Mouse (Mus musculus) retina, postnatal 7 days (tissue): ENCODE data around the gene Ldb1.
A peak's percentile ranks its signal among the peaks of the same experiment; 100 is the strongest.

ENCODE experiments used
- DNase-seq: peaks from one replicate; pipeline ENCODE4 v3.0.0-alpha.2; 2012; ENCODE audit warnings: low read depth, low spot score

Ldb1 gene

DNA sequence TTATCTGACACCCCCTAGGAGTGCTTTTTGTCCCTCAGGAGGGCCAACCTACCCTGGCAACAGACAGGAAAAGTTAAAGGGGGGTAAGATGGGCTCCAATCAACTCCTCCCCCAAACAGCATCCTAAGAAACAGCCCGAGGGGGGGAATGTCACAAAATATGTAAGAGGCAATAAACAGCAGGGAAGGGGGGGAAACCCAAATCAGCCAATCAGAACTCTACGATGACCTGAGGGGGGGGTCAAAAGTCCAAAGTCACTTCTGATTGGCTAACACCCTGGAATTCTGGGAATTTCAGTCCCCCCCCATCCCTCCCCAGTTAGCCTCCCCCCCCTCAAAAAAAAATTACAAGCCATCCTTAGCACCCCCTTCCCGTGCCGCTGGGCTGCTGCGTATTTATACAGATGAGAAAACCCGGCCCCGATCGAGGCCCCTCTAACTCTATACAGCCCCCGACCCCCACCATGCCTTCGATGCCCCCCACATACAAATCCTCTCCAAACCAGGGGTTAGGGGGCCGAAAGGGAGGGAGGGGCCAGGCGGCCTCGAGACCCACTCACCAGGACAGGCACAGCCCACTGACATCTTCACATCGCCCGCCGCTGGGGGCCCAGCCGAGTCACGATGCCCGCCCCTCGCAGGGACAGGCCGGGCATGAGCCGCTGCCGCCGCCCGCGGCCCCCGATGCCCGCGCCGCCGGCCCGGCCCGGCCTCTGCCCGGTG is 582 bp downstream of the Ldb1 start, which contains the start of gene Pprc1:
Pprc1 (plus strand) TSS at position 616 of the 722 bp plus-strand sequence.
- no peak for DNase-seq

DNA sequence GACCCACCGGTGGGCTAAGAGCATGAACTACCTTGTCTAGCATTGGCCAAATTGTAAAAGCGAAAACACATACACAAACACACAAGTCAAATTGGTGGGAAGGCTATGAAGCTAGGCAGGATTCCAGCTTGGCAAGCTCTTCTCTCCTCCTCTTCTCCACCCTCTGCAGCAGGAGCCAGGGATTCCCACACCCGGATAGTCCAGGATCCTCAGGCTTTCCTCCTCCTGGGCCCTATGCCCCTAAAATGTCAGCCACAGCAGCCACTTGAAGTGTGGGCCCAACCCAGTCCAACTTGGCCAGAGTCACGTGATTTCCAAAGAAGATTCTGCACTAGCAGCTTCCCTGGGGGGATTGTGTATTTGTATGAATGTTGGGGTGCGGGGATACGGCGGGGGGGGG is 1.6 kb downstream of the Ldb1 start:
- DNase-seq = no peak

- DNase-seq = no peak
Observed at GRCm38 (mm10) chr19:46042476-46043011, 2.5 kb downstream of the Ldb1 start.

DNA sequence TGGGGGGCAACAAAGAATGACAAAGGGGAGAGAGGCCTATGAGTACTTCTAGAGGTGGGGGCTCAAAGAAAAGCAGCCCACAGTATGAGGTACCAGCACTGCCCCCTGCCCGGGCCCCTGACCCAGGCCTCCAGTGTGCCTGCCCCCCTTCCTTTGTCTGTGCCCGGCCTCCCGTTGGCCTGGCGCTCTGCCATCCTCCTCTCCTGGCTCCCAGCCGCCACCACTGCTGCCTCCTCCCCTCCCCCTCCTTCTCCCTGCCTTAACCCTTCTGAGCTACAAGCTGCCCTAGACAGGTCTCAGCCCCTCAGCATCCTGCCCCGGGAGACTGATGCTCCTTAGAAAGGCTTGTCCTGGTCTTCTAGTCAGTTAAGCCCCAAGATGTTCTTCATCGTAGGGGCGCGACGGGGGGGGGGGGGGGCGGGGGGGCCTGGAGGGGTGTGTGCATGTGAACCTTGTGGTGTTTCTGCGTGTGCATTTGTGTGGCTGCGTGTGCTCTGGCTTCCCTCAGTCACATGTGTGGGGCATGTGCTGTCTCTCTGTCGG is 3.0 kb downstream of the Ldb1 start:
- peak; percentile 78 for DNase-seq

DNA sequence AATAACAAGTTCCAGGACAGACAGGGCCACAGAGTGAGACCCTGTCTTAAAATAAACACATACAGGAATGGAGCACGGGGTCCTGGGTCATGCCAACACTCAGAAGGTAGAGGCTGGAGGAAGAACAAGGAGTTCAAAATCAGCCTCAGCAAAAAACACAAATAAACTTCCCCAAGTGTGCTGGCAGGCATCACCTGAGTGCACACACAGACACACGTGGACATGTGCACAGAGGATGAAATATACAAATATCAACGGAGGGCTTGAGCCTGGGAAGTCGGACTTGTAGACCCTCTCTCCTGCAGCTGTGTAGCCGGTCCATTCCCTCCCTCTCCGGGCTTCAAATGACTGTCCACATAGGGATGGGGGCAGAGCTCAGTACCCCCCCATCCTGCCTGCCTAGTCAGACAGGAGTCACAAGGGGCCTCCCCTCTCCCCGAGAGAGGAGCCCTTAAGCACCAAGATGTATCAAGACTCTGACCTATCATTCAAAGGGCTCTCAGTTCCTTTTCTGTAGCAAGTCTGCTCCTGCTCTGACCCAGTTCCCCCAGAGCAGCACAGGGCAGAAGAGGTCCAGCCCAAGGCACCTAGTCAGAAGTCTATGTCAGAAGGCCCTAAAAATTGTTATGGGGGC is 3.6 kb downstream of the Ldb1 start:
- no peak for DNase-seq

GRCm38 (mm10) chr19:46040149-46040902 is 4.7 kb downstream of the Ldb1 start:
- no peak for DNase-seq

DNA sequence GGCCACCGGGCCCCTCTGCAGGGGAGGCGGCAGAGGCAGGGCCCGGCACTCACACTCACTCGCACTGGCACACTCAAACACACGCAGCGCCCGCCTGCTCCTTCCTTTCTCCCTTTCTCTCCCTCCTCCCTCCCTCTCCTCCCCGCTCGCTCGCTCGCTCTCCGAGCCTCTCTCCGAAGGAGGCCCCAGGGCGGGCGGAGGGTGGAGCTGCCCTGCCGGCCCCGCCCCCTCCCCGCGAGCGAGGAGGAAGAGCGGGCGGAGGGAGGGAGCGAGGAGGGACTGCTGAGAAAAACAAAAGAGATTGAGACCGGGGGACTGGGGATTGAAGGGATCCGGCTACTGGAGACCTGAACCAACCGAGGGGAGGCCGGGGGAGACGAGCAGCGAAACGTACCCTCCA is 5.5 kb downstream of the Ldb1 start:
- DNase-seq = peak; percentile 78

- no peak for DNase-seq
Observed at GRCm38 (mm10) chr19:46038851-46039260, 6.2 kb downstream of the Ldb1 start.

GRCm38 (mm10) chr19:46037925-46038850 is 6.8 kb downstream of the Ldb1 start:
- DNase-seq = no peak

DNA sequence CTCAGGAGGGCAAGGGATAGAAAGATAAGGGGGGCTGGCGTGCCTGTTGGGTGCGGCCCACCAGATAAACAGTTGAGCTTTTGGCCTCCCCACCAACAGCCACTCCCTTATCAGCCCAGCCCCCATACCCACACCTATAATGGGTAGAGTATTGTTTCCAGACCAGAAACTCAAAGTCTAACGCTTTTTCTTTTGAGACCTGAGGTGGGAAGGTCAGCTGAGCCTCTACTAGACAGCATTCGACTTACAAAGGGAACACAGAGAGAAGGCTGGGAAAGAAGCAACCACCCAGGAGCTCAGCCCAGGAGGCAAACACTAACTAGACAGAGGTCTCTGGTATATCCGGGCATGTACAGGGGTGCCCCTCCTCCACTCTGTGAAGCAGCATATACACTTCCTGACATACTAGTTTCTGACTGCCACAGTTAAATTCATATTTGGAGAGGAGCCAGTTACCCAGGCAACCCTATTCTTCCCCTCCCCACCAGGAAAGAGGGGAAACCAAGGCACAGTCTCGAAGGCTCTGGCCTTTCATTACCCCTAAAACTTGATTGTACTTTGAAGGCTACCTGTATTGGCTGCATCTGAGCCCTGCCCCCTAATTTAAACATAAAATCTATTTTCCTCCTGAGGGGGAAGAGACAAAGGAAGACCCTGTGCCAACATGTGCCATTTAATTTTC is 7.6 kb downstream of the Ldb1 start:
- DNase-seq = no peak

DNA sequence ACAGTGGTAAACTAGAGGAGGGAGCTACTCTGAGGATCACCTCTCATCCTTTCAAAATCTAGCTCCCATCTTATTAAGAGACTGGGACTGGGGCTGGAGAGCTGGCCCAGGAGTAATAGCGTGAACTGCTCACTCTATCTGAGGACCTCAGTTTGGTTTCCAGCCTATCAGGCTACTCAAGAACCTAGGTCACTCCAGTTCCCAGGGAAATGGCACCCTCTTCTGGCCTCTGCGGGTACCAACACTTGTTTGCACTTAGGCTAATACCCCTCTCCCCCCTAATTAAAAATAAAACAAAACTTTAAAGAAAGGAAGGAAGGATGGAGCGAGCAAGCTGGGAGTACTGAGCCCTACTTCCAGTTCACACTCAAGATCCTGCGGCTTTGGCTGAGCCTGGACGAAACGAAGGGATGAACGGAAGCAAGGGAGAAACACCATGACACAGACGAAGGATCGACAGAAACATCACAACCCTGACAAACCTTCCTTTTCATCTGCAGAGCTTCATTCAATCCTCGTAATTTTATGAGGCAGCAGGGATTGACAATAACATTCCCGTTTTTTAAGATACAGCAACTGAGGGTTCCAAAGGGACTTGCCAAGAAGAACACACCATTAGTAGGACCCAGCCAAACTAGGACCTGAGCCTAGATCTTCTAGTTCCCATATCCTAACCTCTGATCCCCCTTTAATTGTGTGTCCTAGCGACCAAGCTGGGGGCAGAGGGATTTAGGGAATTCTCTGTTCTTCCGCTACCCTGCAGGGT is 8.4 kb downstream of the Ldb1 start:
- DNase-seq = no peak

DNA sequence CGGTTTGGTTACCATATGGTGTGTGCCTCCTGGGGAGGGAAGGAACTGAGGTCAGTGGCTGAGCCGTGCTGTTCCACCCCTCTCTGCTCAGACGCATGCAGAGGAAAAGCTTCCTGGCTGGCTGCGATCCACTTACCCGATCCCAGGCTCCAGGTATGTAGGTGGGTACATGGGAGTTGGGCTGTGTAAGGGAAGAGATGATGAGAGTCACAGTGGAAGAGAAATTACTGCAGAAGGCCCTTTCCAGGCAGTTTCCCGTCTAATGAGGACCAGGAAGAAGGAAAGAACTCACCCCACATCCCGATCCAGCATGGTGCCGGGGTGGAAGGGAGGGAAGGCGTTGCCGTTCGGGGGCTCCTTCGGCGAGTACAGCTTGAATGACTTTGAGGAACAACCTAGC is 9.0 kb downstream of the Ldb1 start:
- DNase-seq = no peak

DNA sequence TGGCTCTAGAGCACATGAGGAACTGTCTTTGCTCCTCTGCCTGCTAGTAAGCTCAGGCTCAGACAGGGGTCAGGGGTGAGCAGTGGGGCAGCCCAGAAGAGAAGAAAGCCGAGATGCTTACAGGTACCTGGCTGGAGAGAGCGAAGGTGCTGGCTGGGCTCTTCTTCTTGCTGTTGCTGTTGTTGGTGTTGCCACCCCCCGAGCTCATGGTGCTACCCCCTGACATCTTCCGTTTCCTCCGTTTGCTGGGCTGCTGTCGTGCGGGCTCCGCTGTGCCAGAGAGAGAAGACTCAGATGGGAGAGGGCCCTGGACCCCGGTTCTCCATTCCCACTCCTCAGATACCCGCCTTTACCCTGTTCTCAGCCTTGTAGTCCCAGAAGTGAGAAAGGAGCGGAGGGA is 11.1 kb downstream of the Ldb1 start:
- no peak for DNase-seq

DNA sequence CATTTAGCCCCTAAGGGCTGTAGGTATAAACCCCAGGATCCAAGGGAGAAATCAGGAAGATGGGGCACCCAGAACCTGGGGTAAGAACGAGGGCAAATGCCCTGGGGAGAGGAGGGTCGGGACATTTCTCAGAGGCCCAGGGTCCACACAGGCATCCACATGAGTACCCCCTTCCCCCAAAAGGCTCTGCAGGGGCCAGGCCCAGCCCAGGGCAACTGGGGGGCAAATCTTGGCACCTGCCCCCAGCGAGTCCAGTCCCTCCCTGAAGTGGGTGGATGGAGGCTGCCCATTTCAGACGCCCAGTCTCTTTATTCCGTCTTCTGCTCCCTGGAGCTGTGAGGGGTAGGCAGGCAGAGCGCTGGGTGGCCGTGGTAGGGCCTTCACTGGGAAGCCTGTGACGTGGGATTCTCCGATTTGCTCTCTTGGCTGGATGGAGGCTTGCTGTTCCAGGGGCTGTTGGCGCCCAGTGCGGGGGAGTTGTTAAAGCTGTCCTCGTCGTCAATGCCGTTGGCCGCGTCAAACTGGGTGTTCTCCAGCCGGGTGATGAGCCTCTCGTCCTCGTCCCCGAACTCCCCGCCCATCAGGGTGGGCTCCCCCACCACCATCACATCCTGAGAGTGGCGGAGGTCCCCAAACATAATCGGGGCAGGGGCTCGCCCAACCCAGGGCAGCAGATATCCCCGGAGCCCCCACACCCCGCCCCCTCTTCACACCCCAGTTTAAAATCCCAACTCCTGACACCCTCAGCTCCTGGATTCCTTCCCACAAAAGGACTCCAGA is 12.1 kb downstream of the Ldb1 start:
- no peak for DNase-seq

DNA sequence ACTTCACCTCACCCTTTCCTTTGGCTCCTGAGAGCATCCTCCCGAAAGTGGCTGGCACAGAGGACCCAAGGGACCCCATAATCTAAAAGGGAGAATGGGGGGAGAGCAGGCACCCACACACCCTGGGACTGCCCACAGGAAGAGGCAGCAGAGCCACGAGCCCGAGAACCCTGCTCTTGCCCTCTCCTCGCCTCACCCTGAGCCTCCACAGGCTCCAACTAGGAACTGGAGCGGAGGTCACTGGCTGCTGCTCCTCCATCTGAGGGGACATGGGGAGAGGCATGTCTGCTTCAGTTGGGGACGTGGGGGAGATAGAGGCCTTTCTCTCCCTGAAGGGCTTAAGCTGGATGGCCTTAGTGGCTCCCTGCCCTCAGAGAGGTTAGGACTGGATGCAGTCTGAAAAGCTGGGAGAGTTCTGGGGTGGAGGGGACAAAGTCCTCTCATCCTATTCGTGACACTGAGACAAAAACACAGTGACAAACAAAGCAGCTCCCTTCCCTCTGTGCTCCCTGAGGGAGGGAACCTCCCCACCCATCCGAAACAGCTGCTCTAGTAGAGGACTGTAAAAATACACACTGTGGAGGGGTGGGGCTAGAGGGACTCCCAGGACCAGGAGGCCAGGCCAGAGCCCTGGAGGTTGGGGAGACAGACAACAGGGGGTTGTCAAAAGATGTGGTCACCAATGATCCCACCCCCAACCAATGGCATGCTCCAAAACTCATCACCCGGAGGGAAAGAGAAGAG is 13.2 kb downstream of the Ldb1 start:
- DNase-seq = no peak

DNA sequence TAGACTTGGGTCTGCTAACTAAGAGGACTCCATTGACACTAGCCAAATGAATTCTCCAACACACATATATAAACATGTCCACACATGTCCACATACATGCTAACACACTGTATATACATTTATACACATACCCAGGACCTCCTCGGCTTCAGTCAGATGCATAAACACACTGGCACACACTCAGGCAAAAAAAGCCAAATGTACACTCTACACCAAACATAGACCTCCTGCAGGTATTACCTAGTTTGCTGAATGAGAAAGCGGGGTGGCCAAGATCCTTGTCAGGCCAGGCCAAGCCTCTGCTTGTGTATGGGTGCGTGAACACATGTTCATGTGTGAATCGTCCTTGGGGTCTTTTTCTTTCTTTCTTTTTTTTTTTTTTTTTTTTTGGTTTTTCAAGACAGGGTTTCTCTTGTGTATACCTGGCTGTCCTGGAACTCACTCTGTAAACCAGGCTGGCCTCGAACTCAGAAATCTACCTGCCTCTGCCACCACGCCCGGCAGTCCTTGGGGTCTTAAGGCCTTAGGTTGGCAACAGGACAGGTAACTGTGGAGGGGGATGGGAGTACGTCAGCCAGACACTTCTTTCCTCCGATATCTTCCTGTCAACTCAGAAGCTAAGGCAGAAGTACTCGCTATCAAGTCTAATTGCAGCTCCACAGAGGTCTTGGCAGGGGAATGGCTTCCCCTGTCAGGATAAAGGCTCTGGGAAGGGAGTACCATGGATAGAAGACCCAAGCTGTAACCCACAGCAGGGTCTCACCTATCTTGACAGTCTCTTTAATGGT is 14.6 kb downstream of the Ldb1 start:
- no peak for DNase-seq

DNA sequence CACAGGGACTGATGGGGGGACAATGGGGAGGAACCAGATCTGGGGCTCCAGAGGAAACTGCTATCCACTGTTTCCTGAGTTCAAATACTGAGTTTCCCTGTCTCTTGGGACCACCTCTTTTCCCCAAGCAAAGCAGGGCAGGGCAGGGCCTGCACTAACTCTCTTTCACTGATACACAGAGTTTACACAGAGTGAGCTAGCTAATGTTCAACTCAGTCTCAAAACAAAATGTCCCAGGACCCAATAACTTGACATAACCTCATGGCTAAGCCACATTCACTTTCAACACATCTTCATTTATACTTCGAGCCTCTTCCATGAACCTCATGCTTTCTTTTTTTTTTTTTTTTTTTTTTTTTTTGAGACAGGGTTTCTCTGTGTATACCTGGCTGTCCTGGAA is 15.4 kb downstream of the Ldb1 start:
- DNase-seq = no peak
